Mouse (Mus musculus): ENCODE data around the gene Tcea3.

DNA sequence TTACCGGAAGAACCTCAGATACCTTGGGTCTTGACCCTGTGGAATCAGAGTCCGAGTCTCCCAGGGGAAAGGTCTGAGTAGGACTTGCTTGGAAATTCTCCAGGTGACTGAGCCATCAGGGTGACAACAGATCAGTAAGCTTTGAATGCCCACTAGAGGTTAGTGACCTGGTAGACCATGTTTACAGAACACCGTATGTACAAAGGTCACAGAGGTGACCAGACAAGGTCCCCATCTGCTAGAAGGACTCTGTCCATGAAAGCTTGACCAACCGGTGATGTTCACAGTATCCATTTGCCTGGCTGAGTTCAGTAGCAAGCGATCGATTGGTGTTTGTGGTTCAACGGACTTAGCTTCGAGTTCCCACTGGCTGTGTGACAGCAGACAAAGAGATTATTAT is 32.7 kb upstream of the Tcea3 start:
- TF ChIP-seq CTCF (conservative IDR thresholded peaks at IDR 0.05; ENCODE audit: low read length), result no peak
- TF ChIP-seq NANOG (IDR thresholded peaks at IDR 0.05; ENCODE audit: borderline replicate concordance, low read length), result no peak
